Mouse (Mus musculus) bone marrow macrophage, adult 2 months (primary cell): ENCODE data around the gene Ankrd39.

Experiments used
- CTCF ChIP-seq: IDR thresholded peaks from 2 replicates; pipeline ENCODE4 v1.5.1; 2012; ENCODE audit warnings: low read depth, mild to moderate bottlenecking, low read length, moderate library complexity
- POLR2A ChIP-seq: IDR thresholded peaks from 2 replicates; pipeline ENCODE4 v1.6.1; 2012; ENCODE audit warnings: mild to moderate bottlenecking, low read depth, low read length, borderline replicate concordance

DNA sequence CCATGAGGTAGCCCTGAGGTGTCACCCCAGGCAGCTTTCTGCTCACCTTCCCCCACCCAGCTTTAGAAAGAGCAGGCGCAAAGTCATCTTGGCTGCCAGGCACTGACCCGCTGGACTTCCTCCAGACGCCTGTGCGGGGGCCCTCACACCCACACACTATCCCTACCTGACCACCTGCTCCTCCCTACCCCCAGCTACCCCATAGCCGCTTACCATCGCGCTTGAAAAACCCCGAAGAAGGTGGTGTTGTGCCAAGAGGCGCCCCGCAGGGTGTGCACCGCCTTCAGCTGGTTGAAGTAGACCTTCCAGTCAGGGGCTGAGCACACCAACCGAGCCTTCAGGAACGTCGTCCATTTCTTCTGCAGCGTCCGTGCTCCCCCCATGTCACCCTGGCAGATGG is 5.3 kb upstream of the Ankrd39 start:
- no peak for TF ChIP-seq POLR2A
- no peak for TF ChIP-seq CTCF
